In genomic region chr9:48161505-48162192, GRCm38 (mm10) we compare ENCODE assay signal across 8 mouse cellular contexts. TPM values are rescaled to one million over a fixed set of nuclear protein-coding genes. Genes with fewer than 3 reads are reported as not detected.
A peak's percentile ranks its signal among the peaks of the same experiment; 100 is the strongest.
DNase-seq lines count a peak whose midpoint lies in the region; ATAC-seq and TF ChIP-seq lines count a peak whose summit lies in the region.

Gene Nxpe4, plus strand, starts transcription at chr9:48162023.

- WGBS in forebrain, embryonic 13.5 days: 29% methylated on average over 12 of the region's 12 CpGs
- 24% methylated on average over 12 of the region's 12 CpGs for WGBS in liver, embryonic 15.5 days (ENCODE audit: insufficient replicate concordance)
- WGBS in neural tube, embryonic 13.5 days: 32% methylated on average over 12 of the region's 12 CpGs

- H3K9ac ChIP-seq in MEL (ENCODE audit: control insufficient read depth, low read depth, low read length, poor library complexity, severe bottlenecking): no peak within 1 kb of the TSS
- peak within 1 kb of the TSS; percentile 53 for H3K9ac ChIP-seq in forebrain, embryonic 13.5 days
- no peak within 1 kb of the TSS for H3K9ac ChIP-seq in liver, embryonic 15.5 days
- peak within 1 kb of the TSS; percentile 62 for H3K9ac ChIP-seq in neural tube, embryonic 13.5 days

- no peak within 1 kb of the TSS for H3K4me3 ChIP-seq in MEL (ENCODE audit: control insufficient read depth in 1 of 2, insufficient read depth in 1 of 2, low read depth in 2 of 2, low read length in 2 of 2)
- H3K4me3 ChIP-seq in forebrain, embryonic 13.5 days: peak within 1 kb of the TSS; percentile 47
- 0 out of 2 replicates have a peak within 1 kb of the TSS, but pooled peaks have one; percentile 2 for H3K4me3 ChIP-seq in liver, embryonic 15.5 days (replicated peaks)
- H3K4me3 ChIP-seq in neural tube, embryonic 13.5 days: peak within 1 kb of the TSS; percentile 47

- DNase-seq in MEL (ENCODE audit: low read depth, low spot score): no peak
- DNase-seq in cerebellum, adult 11 months: peak; percentile 58
- peak; percentile 67 to 79 for DNase-seq in heart, postnatal 10 days
- peak; percentile 91 for DNase-seq in layer of hippocampus, adult 11-12 months (ENCODE audit: low spot score)
- DNase-seq in B cell, adult 2 months: no peak

- peak; percentile 87 for ATAC-seq in forebrain, embryonic 13.5 days
- no peak for ATAC-seq in liver, embryonic 15.5 days (ENCODE audit: insufficient read depth)
- ATAC-seq in neural tube, embryonic 13.5 days (ENCODE audit: low read depth): peak; percentile 75

- TF ChIP-seq POLR2A in MEL (IDR thresholded peaks at IDR 0.05; ENCODE audit: control insufficient read depth in 1 of 2, insufficient read depth in 1 of 2, low read depth in 1 of 2, low read length in 2 of 2, poor library complexity in 1 of 2): no peak

- H3K27ac ChIP-seq in MEL (ENCODE audit: control insufficient read depth, low read depth, low read length): no peak within 1 kb of the TSS
- no peak within 1 kb of the TSS for H3K27ac ChIP-seq in forebrain, embryonic 13.5 days
- no peak within 1 kb of the TSS for H3K27ac ChIP-seq in liver, embryonic 15.5 days (replicated peaks)
- H3K27ac ChIP-seq in neural tube, embryonic 13.5 days (replicated peaks): no peak within 1 kb of the TSS

- H3K4me2 ChIP-seq in forebrain, embryonic 13.5 days: peak within 1 kb of the TSS; percentile 66
- H3K4me2 ChIP-seq in liver, embryonic 15.5 days: peak within 1 kb of the TSS; percentile 3
- peak within 1 kb of the TSS; percentile 61 for H3K4me2 ChIP-seq in neural tube, embryonic 13.5 days

- TF ChIP-seq RAD21 in MEL (IDR thresholded peaks at IDR 0.05; ENCODE audit: low read depth, low read length): no peak

- H3K27me3 ChIP-seq in MEL (ENCODE audit: control insufficient read depth in 1 of 2, insufficient read depth in 2 of 2, low read length in 2 of 2): no peaks in the 10 kb centered on the region
- peaks cover 6% of the 10 kb centered on the region; the same call in 1 of the 2 replicates for H3K27me3 ChIP-seq in forebrain, embryonic 13.5 days
- H3K27me3 ChIP-seq in liver, embryonic 15.5 days: no peaks in the 10 kb centered on the region
- no peaks in the 10 kb centered on the region for H3K27me3 ChIP-seq in neural tube, embryonic 13.5 days

- intact Hi-C loops in heart, postnatal 10 days (cut with DNase I): no loop called here

- TF ChIP-seq CTCF in MEL (IDR thresholded peaks at IDR 0.05 in 2 of 3, conservative IDR thresholded peaks at IDR 0.05 in 1 of 3; ENCODE audit: control insufficient read depth in 1 of 3, insufficient read depth in 1 of 3, low read depth in 2 of 3, low read length in 3 of 3, poor library complexity in 1 of 3, severe bottlenecking in 1 of 3): no peak

- H3K79me2 ChIP-seq in MEL (ENCODE audit: control insufficient read depth, insufficient read depth, low read length, poor library complexity): no peaks in the 10 kb centered on the region

- H3K4me1 ChIP-seq in MEL (ENCODE audit: control insufficient read depth in 1 of 2, insufficient read depth in 2 of 2, low read length in 2 of 2): no peaks in the 10 kb centered on the region
- peaks cover 14% of the 10 kb centered on the region for H3K4me1 ChIP-seq in forebrain, embryonic 13.5 days
- no peaks in the 10 kb centered on the region for H3K4me1 ChIP-seq in liver, embryonic 15.5 days (replicated peaks)
- peaks cover 15% of the 10 kb centered on the region for H3K4me1 ChIP-seq in neural tube, embryonic 13.5 days (replicated peaks)

- no peak for TF ChIP-seq EP300 in MEL (IDR thresholded peaks at IDR 0.05; ENCODE audit: low read depth in 1 of 2, low read length in 2 of 2)

- H3K36me3 ChIP-seq in MEL (ENCODE audit: control insufficient read depth in 1 of 2, insufficient read depth in 2 of 2, low read length in 2 of 2): no peaks in the 10 kb centered on the region
- H3K36me3 ChIP-seq in forebrain, embryonic 13.5 days (ENCODE audit: poor library complexity, severe bottlenecking): no peaks in the 10 kb centered on the region
- H3K36me3 ChIP-seq in liver, embryonic 15.5 days (replicated peaks): no peaks in the 10 kb centered on the region
- no peaks in the 10 kb centered on the region for H3K36me3 ChIP-seq in neural tube, embryonic 13.5 days

- H3K9me3 ChIP-seq in MEL (replicated peaks; ENCODE audit: insufficient read depth, low read length): no peaks in the 10 kb centered on the region
- no peaks in the 10 kb centered on the region for H3K9me3 ChIP-seq in forebrain, embryonic 13.5 days (replicated peaks)
- H3K9me3 ChIP-seq in liver, embryonic 15.5 days (replicated peaks): no peaks in the 10 kb centered on the region
- no peaks in the 10 kb centered on the region for H3K9me3 ChIP-seq in neural tube, embryonic 13.5 days

TF ChIP-seq in MEL, 35 proteins besides CTCF, POLR2A, EP300 and RAD21:
- no peak for TF ChIP-seq NRF1 (IDR thresholded peaks at IDR 0.05; ENCODE audit: insufficient read depth, low read depth, low read length, poor library complexity, severe bottlenecking)
- no peak for TF ChIP-seq NELFE (IDR thresholded peaks at IDR 0.05; ENCODE audit: low read depth, low read length)
- TF ChIP-seq TCF12 (IDR thresholded peaks at IDR 0.05; ENCODE audit: low read depth, low read length): no peak
TF ChIP-seq in MEL: peak in this region for 0.

RNA-seq across cellular contexts. Expression of gene Nxpe4, which starts in this region (rescaled TPM):
- 9.2 and 10.3 TPM in 2 replicates for total RNA-seq in MEL (2012; rRNA removed)
- polyA plus RNA-seq in MEL (2012; ENCODE audit: insufficient read depth in 1 of 2, insufficient read length in 2 of 2, low read depth in 1 of 2, low replicate concordance in 2 of 2, missing spikeins in 1 of 2): 10 to 100 TPM in 1 of 2 experiments, not detected in 1; 14.9 TPM
- 5.5 TPM in 2 replicates for polyA plus RNA-seq in forebrain, embryonic 13.5 days (2015; fragmentation: Nextera tagmentation; extraction: Ambion mirVana)
- total RNA-seq in heart, postnatal 10 days (2021): 10 to 100 TPM; 16.4 to 17.8 TPM
- 7.8 and 8.1 TPM in 2 replicates for polyA plus RNA-seq in liver, embryonic 15.5 days (2015; fragmentation: Nextera tagmentation; extraction: Ambion mirVana)
- 6.5 and 7.2 TPM in 2 replicates for polyA plus RNA-seq in neural tube, embryonic 13.5 days (2015; fragmentation: Nextera tagmentation; extraction: Ambion mirVana)

Comparison
In these comparisons a context has a peak if more than half of its experiments do, and no peak if none do; other contexts are left out.
1. DNase-seq: peak in cerebellum, adult 11 months (single experiment), heart, postnatal 10 days (2 of 2) and layer of hippocampus, adult 11-12 months (single experiment); none in MEL (single experiment) and B cell, adult 2 months (0 of 2).
2. H3K4me3 ChIP-seq: peak in forebrain, embryonic 13.5 days (single experiment), liver, embryonic 15.5 days (single experiment) and neural tube, embryonic 13.5 days (single experiment); none in MEL (0 of 2).
3. H3K9ac ChIP-seq: peak in forebrain, embryonic 13.5 days (single experiment) and neural tube, embryonic 13.5 days (single experiment); none in MEL (single experiment) and liver, embryonic 15.5 days (single experiment).
4. H3K4me2 ChIP-seq: peak in every context shown above with its lines; median percentile 66 in forebrain, embryonic 13.5 days; 61 in neural tube, embryonic 13.5 days; 3 in liver, embryonic 15.5 days.